Mouse (Mus musculus): ENCODE measurements around the gene Apba3.

DNA sequence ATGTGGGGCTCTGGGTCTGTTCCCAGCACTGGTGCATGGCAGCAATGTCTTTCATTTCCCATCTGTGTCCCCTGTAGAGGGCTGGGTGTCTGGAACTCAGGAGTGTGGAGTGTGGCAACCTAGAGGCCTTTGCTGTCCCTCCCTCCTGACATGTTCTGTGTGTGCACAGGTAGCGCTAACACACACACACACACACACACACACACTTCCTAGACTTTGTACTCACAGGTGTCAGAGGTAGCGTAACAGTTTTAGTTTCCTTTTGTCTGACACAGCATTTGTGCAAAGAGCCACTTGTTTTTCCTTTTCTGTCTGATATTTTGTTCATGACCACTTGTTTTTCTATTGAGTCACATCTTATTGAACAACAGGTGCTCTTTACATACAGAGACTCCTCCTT lies 19.0 kb upstream of the Apba3 start:
- TF ChIP-seq TCF12 (IDR thresholded peaks at IDR 0.05; ENCODE audit: low read depth, low read length) (no peak), CTCF (IDR thresholded peaks at IDR 0.05 in 2 of 3, conservative IDR thresholded peaks at IDR 0.05 in 1 of 3; ENCODE audit: control insufficient read depth in 1 of 3, insufficient read depth in 1 of 3, low read depth in 2 of 3, low read length in 3 of 3, poor library complexity in 1 of 3, severe bottlenecking in 1 of 3) (no peak), GATA1 (IDR thresholded peaks at IDR 0.05; ENCODE audit: low read depth, low read length) (no peak), SMC3 (IDR thresholded peaks at IDR 0.05; ENCODE audit: low read depth, low read length) (no peak), POLR2A (IDR thresholded peaks at IDR 0.05; ENCODE audit: control insufficient read depth in 1 of 2, insufficient read depth in 1 of 2, low read depth in 1 of 2, low read length in 2 of 2, poor library complexity in 1 of 2) (no peak), TBP (IDR thresholded peaks at IDR 0.05; ENCODE audit: low read depth, low read length) (no peak), CHD2 (IDR thresholded peaks at IDR 0.05; ENCODE audit: low read length) (no peak), USF2 (IDR thresholded peaks at IDR 0.05; ENCODE audit: borderline replicate concordance in 1 of 2, insufficient read depth in 1 of 2, low read depth in 1 of 2, low read length in 2 of 2) (no peak)
